Mouse (Mus musculus): ENCODE measurements at regions not wholly inside any gene's neighbourhood (a gene's known extent, or its start where the extent isn't known, plus 50 kb on each side); places are given as distances from the start of the nearest gene placed in this dataset.

DNA sequence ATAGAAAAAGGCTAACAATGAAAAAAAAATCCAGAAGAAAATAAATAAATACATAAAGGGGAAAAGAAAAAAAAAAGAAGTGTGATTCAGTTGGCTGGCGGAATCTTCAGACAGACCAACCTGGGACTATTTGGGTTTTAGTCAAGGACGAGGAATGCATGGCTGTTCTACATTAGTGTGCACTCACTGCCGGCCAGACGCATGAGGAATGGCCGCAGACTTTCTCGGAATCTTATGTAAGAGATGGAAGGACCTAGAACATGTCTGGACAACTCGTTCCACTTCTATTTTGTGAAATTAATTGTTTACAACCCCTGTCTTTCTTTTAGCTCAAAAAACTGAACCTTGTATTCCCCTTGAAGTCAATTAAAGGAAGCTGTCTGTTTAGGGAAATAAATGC lies 103.4 kb downstream of the Tmem170b start:
- TF ChIP-seq CTCF (IDR thresholded peaks at IDR 0.05; ENCODE audit: insufficient read depth, low read length) (no peak), POLR2A (IDR thresholded peaks at IDR 0.05; ENCODE audit: borderline replicate concordance, extremely low read depth, low read depth, low read length) (no peak)
- no peak overlapping the region for H3K4me3 ChIP-seq (replicated peaks; ENCODE audit: extremely low read depth, low read depth, low read length)
- no peak for DNase-seq
- peaks cover 8% of the 10 kb centered on the region; the same call in 1 of the 2 replicates for H3K4me1 ChIP-seq (ENCODE audit: control insufficient read depth, insufficient read depth, low read length)
- 51% methylated on average over 7 of the region's 7 CpGs for WGBS

DNA sequence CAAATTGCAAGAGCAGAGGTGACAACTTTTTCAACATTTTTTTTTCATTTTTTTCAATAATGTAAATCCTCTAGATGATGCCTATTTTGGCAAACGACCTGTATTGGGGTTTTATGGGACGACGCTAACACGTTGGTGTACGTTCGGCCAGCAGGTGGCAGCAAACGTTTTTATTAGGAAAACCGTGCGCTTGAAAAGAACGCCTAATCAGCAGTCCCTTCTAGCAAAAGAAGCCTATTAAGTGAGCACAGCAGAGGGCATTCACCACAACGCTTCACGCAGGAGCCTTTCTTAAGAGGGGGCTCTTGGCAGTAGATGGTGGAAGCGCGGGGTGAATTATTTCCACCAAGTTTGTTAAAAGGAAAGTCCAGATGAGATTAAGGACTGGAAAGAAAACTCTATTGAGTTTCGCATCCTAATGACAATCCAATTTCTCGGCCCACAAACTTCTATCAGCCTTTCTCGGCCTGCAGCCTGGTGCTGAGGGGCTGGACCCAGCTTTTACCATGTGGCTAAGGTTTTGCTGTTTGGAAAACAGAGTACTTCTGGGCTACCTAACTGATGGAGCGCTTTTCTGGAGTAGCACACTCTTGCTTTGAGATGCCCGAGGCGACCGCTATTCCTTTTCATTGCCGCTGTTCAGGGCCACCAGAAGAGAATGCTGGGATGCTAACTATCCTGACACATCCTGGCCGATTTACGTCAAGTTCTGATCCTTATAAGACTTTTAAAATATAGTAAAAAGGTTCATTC lies 103.9 kb downstream of the Tmem170b start:
- peak; percentile 80 for DNase-seq
- TF ChIP-seq POLR2A (IDR thresholded peaks at IDR 0.05; ENCODE audit: borderline replicate concordance, extremely low read depth, low read depth, low read length) = no peak
- TF ChIP-seq CTCF (IDR thresholded peaks at IDR 0.05; ENCODE audit: insufficient read depth, low read length) = peak; percentile 77
- Histone ChIP-seq H3K4me1 (ENCODE audit: control insufficient read depth, insufficient read depth, low read length) (peaks cover 8% of the 10 kb centered on the region; the same call in 1 of the 2 replicates), H3K4me3 (replicated peaks; ENCODE audit: extremely low read depth, low read depth, low read length) (no peak overlapping the region)
- WGBS = 40% methylated on average over 24 of the region's 24 CpGs

DNA sequence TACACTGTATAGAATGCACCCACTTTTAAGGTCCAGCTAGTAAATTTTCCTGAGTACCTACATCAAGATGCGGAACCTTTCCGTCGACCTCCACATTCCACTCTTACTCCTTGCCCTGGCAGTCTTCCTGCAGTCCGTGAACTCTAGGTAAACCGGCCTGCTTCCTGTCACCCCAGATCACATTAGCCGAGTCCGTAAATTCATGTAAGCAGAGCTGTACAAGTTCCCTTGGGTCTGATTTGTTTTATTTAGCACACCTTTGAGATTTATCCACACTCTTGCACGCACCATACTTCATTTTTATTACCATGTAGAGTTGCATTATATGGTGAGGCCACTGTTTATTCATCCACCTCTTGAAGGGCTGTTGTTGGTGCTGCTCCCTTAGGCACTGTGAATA lies 106.9 kb downstream of the Tmem170b start:
- DNase-seq = no peak
- TF ChIP-seq CTCF (IDR thresholded peaks at IDR 0.05; ENCODE audit: insufficient read depth, low read length) (no peak), POLR2A (IDR thresholded peaks at IDR 0.05; ENCODE audit: borderline replicate concordance, extremely low read depth, low read depth, low read length) (no peak)
- Histone ChIP-seq H3K4me1 (ENCODE audit: control insufficient read depth, insufficient read depth, low read length) (no peaks in the 10 kb centered on the region), H3K4me3 (replicated peaks; ENCODE audit: extremely low read depth, low read depth, low read length) (no peak overlapping the region)
- WGBS = 70% methylated on average over 8 of the region's 8 CpGs
